Mouse (Mus musculus): ENCODE measurements around the gene Gm28729. TPM values are rescaled to one million over a fixed set of nuclear protein-coding genes. Genes with fewer than 3 reads are reported as not detected.
"Not testable (repeated sequence)": the region's sequence is repeated elsewhere in the genome, so short reads cannot be mapped to it uniquely, and the experiment has no call there.

The Gm28729 gene
- polyA plus RNA-seq, 1 experiment from 2014 or later = 0.09 TPM

GRCm38 (mm10) chr9:96535431-96535830 is 10.4 kb upstream of the Gm28729 start:
- Histone ChIP-seq H3K27ac (peak overlapping the region; percentile 34), H3K79me2 (ENCODE audit: inconsistent target) (no peaks in the 10 kb centered on the region), H3K4me3 (ENCODE audit: inconsistent target) (no peak overlapping the region), H3K36me3 (ENCODE audit: inconsistent target) (no peaks in the 10 kb centered on the region)
- WGBS (ENCODE audit: missing documents) = 65% methylated on average over 6 of the region's 6 CpGs

GRCm38 (mm10) chr9:96534256-96534655 is 9.2 kb upstream of the Gm28729 start:
- Histone ChIP-seq H3K4me3 (ENCODE audit: inconsistent target) (no peak overlapping the region), H3K27ac (no peak overlapping the region), H3K36me3 (ENCODE audit: inconsistent target) (no peaks in the 10 kb centered on the region), H3K79me2 (ENCODE audit: inconsistent target) (no peaks in the 10 kb centered on the region)
- 95% methylated on average over 4 of the region's 4 CpGs for WGBS (ENCODE audit: missing documents)

GRCm38 (mm10) chr9:96533476-96533875 is 8.4 kb upstream of the Gm28729 start:
- 96% methylated on average over 5 of the region's 6 CpGs for WGBS (ENCODE audit: missing documents)
- no peaks in the 10 kb centered on the region for H3K36me3 ChIP-seq (ENCODE audit: inconsistent target)
- no peak overlapping the region for H3K27ac ChIP-seq
- H3K79me2 ChIP-seq (ENCODE audit: inconsistent target) = no peaks in the 10 kb centered on the region
- no peak overlapping the region for H3K4me3 ChIP-seq (ENCODE audit: inconsistent target)

- Histone ChIP-seq H3K79me2 (ENCODE audit: inconsistent target) (no peaks in the 10 kb centered on the region), H3K4me3 (ENCODE audit: inconsistent target) (no peak overlapping the region), H3K36me3 (ENCODE audit: inconsistent target) (no peaks in the 10 kb centered on the region), H3K27ac (no peak overlapping the region)
- WGBS (ENCODE audit: missing documents) = 95% methylated on average over 4 of the region's 4 CpGs
Observed at GRCm38 (mm10) chr9:96532531-96532930, 7.5 kb upstream of the Gm28729 start.

GRCm38 (mm10) chr9:96530674-96531081 is 5.6 kb upstream of the Gm28729 start:
- 7% methylated on average over 11 of the region's 11 CpGs for WGBS (ENCODE audit: missing documents)
- H3K36me3 ChIP-seq (ENCODE audit: inconsistent target) = no peaks in the 10 kb centered on the region
- H3K79me2 ChIP-seq (ENCODE audit: inconsistent target) = no peaks in the 10 kb centered on the region
- peak overlapping the region; percentile 84 for H3K27ac ChIP-seq
- no peak overlapping the region; the same call in 1 of the 2 replicates for H3K4me3 ChIP-seq (ENCODE audit: inconsistent target)

GRCm38 (mm10) chr9:96529961-96530673 is 5.1 kb upstream of the Gm28729 start:
- Histone ChIP-seq H3K4me3 (ENCODE audit: inconsistent target) (no peak overlapping the region; the same call in 1 of the 2 replicates), H3K36me3 (ENCODE audit: inconsistent target) (no peaks in the 10 kb centered on the region), H3K27ac (peak overlapping the region; percentile 84), H3K79me2 (ENCODE audit: inconsistent target) (no peaks in the 10 kb centered on the region)
- 80% methylated on average over 10 of the region's 10 CpGs for WGBS (ENCODE audit: missing documents)

- Histone ChIP-seq H3K79me2 (ENCODE audit: inconsistent target) (no peaks in the 10 kb centered on the region), H3K36me3 (ENCODE audit: inconsistent target) (no peaks in the 10 kb centered on the region), H3K4me3 (ENCODE audit: inconsistent target) (no peak overlapping the region), H3K27ac (no peak overlapping the region)
- 91% methylated on average over 4 of the region's 4 CpGs for whole genome bisulfite sequencing (ENCODE audit: missing documents)
Observed at GRCm38 (mm10) chr9:96526011-96526410, 947 bp upstream of the Gm28729 start.

- Histone ChIP-seq H3K36me3 (ENCODE audit: inconsistent target) (no peaks in the 10 kb centered on the region), H3K79me2 (ENCODE audit: inconsistent target) (no peaks in the 10 kb centered on the region), H3K4me3 (ENCODE audit: inconsistent target) (no peak overlapping the region), H3K27ac (no peak overlapping the region)
- 91% methylated on average over 4 of the region's 5 CpGs for WGBS (ENCODE audit: missing documents)
Observed at GRCm38 (mm10) chr9:96523148-96523547, 1.9 kb downstream of the Gm28729 start.

- not testable (repeated sequence) for H3K79me2 ChIP-seq (ENCODE audit: inconsistent target); H3K4me3 ChIP-seq (ENCODE audit: inconsistent target); H3K27ac ChIP-seq; H3K36me3 ChIP-seq (ENCODE audit: inconsistent target)
- WGBS (ENCODE audit: missing documents) = 88% methylated on average over 1 of the region's 2 CpGs
Observed at GRCm38 (mm10) chr9:96521574-96521973, 3.5 kb downstream of the Gm28729 start.

- Histone ChIP-seq H3K27ac (peak overlapping the region; percentile 5; the same call in 1 of the 2 replicates), H3K4me3 (ENCODE audit: inconsistent target) (no peak overlapping the region), H3K36me3 (ENCODE audit: inconsistent target) (no peaks in the 10 kb centered on the region), H3K79me2 (ENCODE audit: inconsistent target) (no peaks in the 10 kb centered on the region)
- WGBS (ENCODE audit: missing documents) = 19% methylated on average over 4 of the region's 4 CpGs
Observed at GRCm38 (mm10) chr9:96517429-96517828, 7.6 kb downstream of the Gm28729 start.

- no peaks in the 10 kb centered on the region for H3K36me3 ChIP-seq (ENCODE audit: inconsistent target)
- 93% methylated on average over 3 of the region's 3 CpGs for WGBS (ENCODE audit: missing documents)
- peak overlapping the region; percentile 5; the same call in 1 of the 2 replicates for H3K27ac ChIP-seq
Observed at GRCm38 (mm10) chr9:96516806-96517205, 8.3 kb downstream of the Gm28729 start.

GRCm38 (mm10) chr9:96515737-96516136 is 9.3 kb downstream of the Gm28729 start:
- WGBS (ENCODE audit: missing documents) = 42% methylated on average over 5 of the region's 5 CpGs
- H3K36me3 ChIP-seq (ENCODE audit: inconsistent target) = no peaks in the 10 kb centered on the region
- no peaks in the 10 kb centered on the region for H3K79me2 ChIP-seq (ENCODE audit: inconsistent target)
- H3K27ac ChIP-seq = no peak overlapping the region
- no peak overlapping the region for H3K4me3 ChIP-seq (ENCODE audit: inconsistent target)

More at GRCm38 (mm10) chr9:96516806-96517205, 8.3 kb downstream of the Gm28729 start:
- Histone ChIP-seq H3K4me3 (ENCODE audit: inconsistent target) (no peak overlapping the region), H3K79me2 (ENCODE audit: inconsistent target) (no peaks in the 10 kb centered on the region)

GRCm38 (mm10) chr9:96514278-96514677 is 10.8 kb downstream of the Gm28729 start:
- no peak overlapping the region for H3K4me3 ChIP-seq (ENCODE audit: inconsistent target)
- WGBS (ENCODE audit: missing documents) = 61% methylated on average over 5 of the region's 5 CpGs
- H3K36me3 ChIP-seq (ENCODE audit: inconsistent target) = no peaks in the 10 kb centered on the region
- no peaks in the 10 kb centered on the region for H3K79me2 ChIP-seq (ENCODE audit: inconsistent target)
- no peak overlapping the region for H3K27ac ChIP-seq

GRCm38 (mm10) chr9:96506011-96506498 is 19.0 kb downstream of the Gm28729 start:
- no peaks in the 10 kb centered on the region for H3K79me2 ChIP-seq (ENCODE audit: inconsistent target)
- H3K36me3 ChIP-seq (ENCODE audit: inconsistent target) = no peaks in the 10 kb centered on the region
- no peak overlapping the region for H3K4me3 ChIP-seq (ENCODE audit: inconsistent target)
- WGBS (ENCODE audit: missing documents) = 69% methylated on average over 8 of the region's 10 CpGs
- no peak overlapping the region for H3K27ac ChIP-seq

GRCm38 (mm10) chr9:96505156-96505555 is 19.9 kb downstream of the Gm28729 start:
- no peaks in the 10 kb centered on the region for H3K36me3 ChIP-seq (ENCODE audit: inconsistent target)
- H3K4me3 ChIP-seq (ENCODE audit: inconsistent target) = no peak overlapping the region
- H3K79me2 ChIP-seq (ENCODE audit: inconsistent target) = no peaks in the 10 kb centered on the region
- no peak overlapping the region for H3K27ac ChIP-seq
- WGBS (ENCODE audit: missing documents) = 100% methylated on average over 4 of the region's 4 CpGs

Measured in macrophage (primary cell).